Mouse (Mus musculus): Measurements from ENCODE around the gene Aldh1l1.

The Aldh1l1 gene

DNA sequence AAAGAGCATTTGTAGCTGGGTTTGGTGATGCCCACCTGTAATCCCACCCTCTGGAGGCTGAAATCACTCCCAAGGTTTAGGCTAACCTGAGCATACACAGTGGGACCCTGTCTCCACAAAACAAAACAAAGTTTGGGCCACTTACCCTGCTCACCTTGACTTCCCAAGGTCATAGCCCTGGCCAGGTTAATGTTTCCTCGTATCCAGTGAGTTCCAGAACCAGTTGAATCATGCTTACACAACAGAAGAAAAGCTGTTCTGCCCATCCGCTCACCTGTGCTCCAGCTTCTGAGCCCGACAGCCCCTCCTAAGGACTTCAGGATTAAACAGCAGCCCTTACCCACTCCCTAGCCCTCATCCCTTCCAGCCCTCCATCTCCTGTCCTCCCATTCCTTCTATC, 60.8 kb downstream of the Aldh1l1 start:
- DNase-seq (ENCODE audit: low read depth, low spot score) = no peak

DNA sequence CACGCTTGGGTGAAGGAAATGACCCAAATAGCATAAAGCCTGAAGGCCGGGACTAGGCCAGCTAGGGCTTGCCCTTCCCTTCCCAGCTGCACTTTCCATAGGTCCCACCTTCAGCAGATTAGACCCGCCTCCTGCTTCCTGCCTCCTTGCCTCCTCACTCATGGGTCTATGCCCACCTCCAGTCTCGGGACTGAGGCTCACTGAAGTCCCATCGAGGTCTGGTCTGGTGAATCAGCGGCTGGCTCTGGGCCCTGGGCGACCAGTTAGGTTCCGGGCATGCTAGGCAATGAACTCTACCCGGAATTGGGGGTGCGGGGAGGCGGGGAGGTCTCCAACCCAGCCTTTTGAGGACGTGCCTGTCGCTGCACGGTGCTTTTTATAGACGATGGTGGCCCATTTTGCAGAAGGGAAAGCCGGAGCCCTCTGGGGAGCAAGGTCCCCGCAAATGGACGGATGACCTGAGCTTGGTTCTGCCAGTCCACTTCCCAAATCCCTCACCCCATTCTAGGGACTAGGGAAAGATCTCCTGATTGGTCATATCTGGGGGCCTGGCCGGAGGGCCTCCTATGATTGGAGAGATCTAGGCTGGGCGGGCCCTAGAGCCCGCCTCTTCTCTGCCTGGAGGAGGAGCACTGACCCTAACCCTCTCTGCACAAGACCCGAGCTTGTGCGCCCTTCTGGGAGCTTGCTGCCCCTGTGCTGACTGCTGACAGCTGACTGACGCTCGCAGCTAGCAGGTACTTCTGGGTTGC, 64.1 kb downstream of the Aldh1l1 start:
- no peak for DNase-seq (ENCODE audit: low read depth, low spot score)

- no peak for DNase-seq (ENCODE audit: low read depth, low spot score)
These were observed 65.0 kb downstream of the Aldh1l1 start for GRCm38 (mm10) chr6:90551251-90551650.

DNA sequence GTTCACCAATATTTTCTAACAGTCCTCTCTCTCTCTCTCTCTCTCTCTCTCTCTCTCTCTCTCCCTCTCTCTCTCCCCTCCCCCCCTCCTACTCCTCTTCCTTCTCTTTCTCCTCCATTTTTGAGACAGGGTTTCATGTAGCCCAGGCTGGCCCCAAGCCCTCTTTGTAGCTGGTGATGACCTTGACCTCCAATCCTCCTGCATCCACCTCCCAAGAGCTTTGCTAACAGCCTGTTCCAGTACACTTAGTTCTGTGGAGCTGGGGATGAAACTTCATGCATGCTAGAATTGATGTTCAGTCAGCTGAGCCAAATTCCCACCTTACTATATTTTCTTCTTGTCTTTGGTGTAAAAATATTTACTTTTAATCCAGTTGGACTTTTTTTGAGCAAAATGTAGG, 67.0 kb downstream of the Aldh1l1 start:
- DNase-seq (ENCODE audit: low read depth, low spot score) = no peak

DNA sequence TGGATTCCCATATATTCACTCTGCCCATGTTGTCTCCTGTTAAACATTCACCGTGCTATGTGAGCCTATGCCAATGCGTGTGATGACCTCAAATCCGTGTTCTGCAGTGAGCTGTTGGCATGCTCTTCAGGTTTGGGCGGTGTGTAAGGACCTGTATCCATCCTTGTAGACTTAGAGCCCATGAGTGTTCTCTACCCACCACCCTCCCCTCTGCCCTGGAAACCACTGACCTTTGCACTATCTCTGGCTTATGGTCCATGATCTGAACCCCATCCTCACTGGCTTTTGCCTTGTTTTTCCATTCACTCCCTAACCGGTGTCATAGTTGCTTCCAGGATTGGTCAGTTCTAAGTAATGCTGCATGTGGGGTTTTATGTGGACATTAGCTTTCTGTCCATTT, 67.5 kb downstream of the Aldh1l1 start:
- no peak for DNase-seq (ENCODE audit: low read depth, low spot score)

DNA sequence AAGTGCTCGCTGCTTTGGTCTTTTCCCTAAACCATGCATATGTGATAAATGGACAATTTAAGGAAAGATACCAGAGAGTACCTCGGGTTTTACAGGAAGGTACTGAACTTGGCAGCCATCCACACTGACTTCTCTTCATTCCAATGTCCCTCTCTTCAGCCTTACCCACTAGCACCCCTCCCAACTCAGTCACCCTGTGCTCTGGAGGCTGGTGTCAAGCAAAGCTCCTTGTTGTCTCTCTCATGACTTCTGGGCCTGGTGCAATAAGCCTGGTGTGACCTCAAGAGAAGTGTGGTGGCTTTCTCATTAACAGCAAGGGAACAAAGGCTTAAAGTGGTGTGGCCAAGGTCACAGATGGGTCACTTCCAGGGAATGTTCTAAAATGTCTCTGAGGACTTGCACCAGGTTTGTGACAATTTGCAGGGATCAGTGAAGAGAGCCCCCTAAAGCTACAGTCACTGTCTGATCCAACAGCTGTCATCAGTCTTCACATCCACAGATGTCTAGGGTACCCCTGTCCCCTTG, 70.4 kb downstream of the Aldh1l1 start:
- no peak for DNase-seq (ENCODE audit: low read depth, low spot score)

DNA sequence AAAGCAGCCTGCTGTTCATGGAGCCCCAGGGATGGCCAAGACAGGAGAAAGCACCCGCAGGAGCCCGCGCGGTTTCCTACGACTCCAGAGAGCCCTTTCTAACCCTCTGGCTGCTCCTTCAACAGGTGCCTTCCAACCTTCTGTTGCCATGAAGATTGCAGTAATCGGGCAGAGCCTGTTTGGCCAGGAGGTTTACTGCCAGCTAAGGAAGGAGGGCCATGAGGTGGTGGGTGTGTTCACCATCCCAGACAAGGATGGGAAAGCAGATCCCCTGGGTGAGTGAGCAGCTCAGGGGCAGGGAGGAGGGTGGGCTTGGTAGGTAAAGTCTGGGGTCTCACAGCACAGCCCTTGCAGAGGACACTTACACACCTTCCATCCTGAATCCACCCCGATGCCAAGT, 70.8 kb downstream of the Aldh1l1 start:
- no peak for DNase-seq (ENCODE audit: low read depth, low spot score)

- no peak for DNase-seq (ENCODE audit: low read depth, low spot score)
These were observed 71.8 kb downstream of the Aldh1l1 start for GRCm38 (mm10) chr6:90557829-90558693.

GRCm38 (mm10) chr6:90560390-90561058, 74.3 kb downstream of the Aldh1l1 start:
- no peak for DNase-seq (ENCODE audit: low read depth, low spot score)

GRCm38 (mm10) chr6:90561234-90561781, 75.1 kb downstream of the Aldh1l1 start:
- no peak for DNase-seq (ENCODE audit: low read depth, low spot score)

DNA sequence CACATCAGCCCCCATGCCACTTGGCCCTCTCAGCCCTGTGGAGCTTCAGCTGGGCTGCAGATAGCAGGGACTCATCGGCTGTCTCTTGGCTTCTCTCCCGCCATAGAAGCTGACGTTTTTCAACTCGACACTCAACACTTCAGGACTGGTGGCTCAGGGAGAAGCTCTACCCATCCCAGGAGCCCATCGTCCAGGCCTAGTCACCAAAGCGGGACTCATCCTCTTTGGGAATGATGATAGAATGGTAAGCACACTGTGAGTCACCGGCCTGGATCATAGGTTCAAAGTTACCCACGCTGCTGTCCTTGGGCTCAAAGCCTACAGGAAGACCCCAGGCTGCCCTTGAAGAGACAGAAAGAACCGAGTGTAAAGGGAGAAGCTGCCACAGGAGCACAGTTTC, 78.0 kb downstream of the Aldh1l1 start:
- no peak for DNase-seq (ENCODE audit: low read depth, low spot score)

DNA sequence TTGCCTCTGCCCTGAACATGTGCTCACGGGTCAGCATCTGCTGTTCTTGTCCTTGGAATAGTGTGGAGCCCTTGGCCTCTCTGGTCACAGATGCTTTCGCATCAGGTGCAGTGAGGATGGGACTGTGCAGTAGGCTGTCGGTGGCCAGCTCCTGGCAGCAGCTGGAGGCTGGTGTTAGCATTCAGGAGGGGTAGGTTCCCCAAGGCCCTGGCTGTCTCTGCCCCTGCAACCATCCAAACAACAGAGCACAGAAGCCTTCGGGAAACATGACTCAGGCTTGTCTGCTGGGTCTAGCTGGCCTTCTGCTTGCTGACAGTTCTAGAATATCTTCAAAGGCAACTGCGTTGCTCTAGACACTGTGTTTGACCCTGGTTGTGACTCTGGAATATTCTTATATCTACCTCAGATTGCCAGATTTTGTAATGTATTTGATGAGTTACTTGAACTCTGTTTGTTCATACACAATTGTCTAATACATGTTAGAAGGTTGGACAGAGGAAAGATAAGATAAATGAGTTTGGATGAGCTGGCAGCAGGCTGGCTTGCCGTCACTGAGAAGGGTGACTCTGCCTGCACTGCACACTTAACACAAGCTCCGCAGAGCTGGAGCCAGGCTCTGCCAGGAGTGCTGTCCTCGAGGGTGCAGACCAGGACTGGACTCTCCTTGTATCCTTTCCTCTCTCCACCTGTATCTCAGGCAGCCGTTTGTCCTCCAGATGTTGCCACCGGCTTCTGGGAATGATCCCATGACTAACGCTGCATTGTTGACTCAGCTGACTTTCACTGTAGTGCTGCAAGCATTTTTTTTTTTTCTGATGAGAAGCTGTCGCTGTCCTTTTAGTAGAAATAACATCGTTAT, 79.4 kb downstream of the Aldh1l1 start:
- no peak for DNase-seq (ENCODE audit: low read depth, low spot score)

DNA sequence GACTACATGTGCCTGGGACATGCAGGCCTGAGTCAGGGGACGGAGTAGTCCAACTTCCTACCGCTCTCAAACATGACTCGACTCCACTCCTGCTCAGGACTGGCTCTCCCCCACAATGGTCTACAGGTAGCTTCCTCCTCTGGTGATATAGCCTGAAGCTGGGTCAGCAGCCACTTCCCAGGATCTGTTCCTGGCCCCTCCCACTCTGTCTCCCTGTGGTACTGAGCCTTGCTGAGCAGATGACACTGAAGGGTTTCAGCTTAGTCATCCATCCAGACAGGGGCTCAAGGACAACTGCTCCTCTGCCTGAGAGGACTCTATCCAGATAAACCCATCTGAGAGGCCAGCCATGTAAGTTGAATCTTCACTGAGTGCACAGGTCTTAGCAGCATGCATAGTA, 81.3 kb downstream of the Aldh1l1 start:
- DNase-seq (ENCODE audit: low read depth, low spot score) = no peak

DNA sequence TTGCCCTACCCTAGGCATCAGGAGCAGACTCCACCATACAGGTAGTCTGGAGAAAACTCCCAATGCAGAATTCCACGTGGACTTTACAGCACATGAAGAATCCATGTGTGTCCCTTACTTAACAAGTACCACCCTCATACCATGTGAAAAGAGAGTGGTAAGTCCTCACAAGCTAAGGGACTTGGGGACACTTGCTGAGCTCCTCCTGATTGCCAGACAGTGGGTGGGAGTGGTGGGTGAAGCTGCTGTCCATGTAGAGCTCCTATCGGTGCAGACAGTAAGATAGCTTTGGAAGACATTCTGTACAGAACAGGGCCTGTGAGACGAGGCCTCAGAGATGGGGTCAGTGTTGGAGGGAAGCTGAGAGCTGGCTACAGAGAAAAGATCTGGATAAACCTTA, 81.7 kb downstream of the Aldh1l1 start:
- no peak for DNase-seq (ENCODE audit: low read depth, low spot score)

- no peak for DNase-seq (ENCODE audit: low read depth, low spot score)
These were observed 82.5 kb downstream of the Aldh1l1 start for GRCm38 (mm10) chr6:90568721-90569120.

DNA sequence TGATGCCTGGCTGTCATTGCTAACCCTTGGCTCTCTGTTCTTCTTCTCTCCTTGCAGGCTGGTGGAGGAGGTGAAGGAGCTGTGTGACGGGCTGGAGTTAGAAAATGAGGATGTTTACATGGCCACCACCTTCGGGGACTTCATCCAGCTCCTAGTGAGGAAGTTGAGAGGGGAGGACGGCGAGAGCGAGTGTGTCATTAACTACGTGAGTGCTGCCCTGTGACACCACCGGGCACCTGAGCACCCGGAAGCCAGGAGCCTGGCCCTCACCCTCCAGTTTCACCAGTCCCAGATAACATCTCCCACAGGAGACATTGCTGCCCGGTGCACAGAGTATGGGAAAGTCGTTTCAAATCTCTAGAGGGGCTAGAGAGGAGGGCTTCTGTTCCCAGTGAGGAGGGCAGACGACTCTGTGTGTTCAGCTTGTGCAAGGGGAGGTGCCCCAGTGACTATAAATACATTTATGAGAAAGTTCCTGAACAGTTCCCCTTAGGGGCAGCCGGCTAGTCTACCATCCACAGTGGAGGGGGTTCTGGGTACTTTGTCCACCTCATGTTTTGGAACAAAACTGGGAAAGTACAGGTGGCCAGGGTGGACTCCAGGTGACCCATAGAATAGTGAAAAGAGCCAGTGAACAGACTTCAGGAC, 83.6 kb downstream of the Aldh1l1 start:
- DNase-seq (ENCODE audit: low read depth, low spot score) = no peak

DNA sequence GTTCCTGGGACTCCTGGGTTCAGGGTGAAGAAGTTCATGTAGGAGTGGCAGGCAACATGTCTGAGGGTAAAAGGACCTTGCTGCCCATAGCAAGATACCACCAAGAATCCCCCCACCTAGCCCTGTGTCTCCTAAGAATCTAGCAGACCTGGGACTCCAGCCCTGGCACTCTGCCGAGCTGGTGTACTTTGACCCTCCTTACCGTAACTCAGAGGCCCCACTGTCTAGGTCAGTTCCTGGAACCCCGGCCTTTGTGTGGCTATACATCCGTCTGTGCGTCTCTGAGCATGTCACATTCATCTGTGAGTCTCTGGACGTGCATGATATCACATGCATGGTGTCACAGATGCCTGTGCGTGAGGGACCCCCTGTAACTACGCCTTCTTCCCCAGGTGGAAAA, 84.2 kb downstream of the Aldh1l1 start:
- DNase-seq (ENCODE audit: low read depth, low spot score) = no peak

- peak; percentile 38 for DNase-seq (ENCODE audit: low read depth, low spot score)
These were observed 89.1 kb downstream of the Aldh1l1 start for GRCm38 (mm10) chr6:90575261-90575715.

DNA sequence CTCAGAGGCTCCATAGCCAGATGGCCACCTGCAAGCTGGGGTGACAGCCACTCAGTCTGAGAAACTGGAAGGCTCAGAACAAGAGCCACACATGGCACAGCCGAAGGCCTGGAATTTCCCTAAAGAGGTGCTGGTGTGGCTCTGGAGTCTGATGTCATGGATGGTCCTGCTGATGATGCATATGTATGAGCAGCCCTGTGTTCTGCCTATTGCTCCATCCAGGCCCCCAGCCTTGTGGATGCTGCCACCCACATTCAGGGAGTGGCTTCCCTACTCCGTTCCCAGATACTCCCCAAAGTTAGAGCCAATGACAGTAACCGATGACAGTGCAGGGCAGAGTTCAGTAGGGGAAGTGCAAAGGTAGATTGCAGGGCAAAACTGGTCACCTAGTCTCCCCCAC, 91.9 kb downstream of the Aldh1l1 start:
- no peak for DNase-seq (ENCODE audit: low read depth, low spot score)

DNA sequence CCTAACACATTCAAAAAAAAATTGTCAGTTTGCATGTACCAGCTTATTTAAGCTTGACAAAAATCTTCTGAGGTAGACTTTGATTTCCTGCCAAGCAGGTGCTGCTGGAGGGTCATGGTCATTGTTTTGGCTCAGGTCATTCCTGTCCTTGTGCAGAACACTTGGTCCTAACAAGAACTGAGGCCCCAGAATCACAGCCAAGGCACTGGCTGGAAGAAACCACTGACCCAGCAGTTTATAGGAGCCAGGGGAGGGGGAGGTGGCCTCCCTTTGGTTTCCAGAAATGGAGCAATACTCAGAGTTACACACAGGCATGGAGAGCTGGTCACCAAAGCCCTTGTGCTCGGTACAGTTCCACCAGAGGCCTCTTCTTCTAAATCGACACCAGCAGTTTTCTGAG, 96.1 kb downstream of the Aldh1l1 start:
- DNase-seq (ENCODE audit: low read depth, low spot score) = no peak

All from c-Kit-negative CD71-positive TER-119-positive erythroid progenitor cells, embryonic 14.5 days (primary cell).